Mouse (Mus musculus): ENCODE data around the gene Pcnp.

DNA sequence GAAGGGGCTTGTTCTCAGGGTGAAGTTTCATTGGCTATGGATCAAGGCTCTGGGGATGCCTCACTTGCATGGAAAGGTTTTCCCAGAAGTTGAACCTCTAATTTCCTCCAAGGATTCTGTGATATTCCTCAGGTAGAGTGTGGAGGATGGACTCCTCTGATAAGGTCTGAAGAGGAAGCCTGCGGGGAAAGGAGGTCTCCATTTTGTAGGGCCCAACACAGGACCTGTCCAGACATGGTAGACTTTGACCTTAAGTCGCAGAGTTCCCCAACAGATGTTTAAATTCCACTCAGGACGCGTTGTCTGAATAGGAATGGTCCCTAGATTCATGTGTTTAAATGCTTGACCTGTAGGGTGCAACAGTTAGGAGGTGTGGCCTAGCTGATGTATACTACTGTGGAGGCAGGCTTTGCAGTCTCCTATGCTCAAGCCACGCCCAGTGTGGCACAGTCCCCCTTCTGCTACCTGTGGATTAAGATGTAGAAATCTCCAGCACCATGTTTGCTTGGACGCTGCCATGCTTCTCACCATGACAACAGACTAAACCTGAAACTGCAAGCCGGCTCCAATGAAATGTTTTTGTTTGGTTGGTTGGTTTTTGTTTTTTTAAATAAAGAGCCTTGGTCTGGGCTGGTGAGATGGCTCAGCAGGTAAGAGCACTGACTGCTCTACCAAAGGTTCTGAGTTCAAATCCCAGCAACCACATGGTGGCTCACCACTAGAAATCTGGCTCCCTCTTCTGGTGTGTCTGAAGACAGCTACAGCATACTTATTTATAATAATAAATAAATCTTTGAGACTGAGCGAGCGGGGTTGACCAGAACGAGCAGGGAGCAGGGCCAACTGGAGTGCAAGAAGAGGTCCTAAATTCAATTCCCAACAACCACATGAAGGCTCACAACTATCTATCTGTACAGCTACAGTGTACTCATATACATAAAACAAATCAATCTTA, 16.5 kb downstream of the Pcnp start:
- TF ChIP-seq POLR2A (IDR thresholded peaks at IDR 0.05; ENCODE audit: borderline replicate concordance, extremely low read depth, low read depth, low read length), result no peak
- no peak for TF ChIP-seq CTCF (IDR thresholded peaks at IDR 0.05; ENCODE audit: insufficient read depth, low read length)

Measured in lung, adult 2 months (tissue).